Mouse (Mus musculus) B cell, adult 2 months (primary cell): ENCODE data around the gene Mymx.

Source experiments
- DNase-seq, 2 experiments: peaks; one replicate each; pipeline ENCODE4 v3.0.0; 2022

Gene Mymx

GRCm38 (mm10) chr17:45608396-45608795, 6.5 kb upstream of the Mymx start:
- no peak for DNase-seq

GRCm38 (mm10) chr17:45606992-45607879, 5.3 kb upstream of the Mymx start:
- no peak for DNase-seq

GRCm38 (mm10) chr17:45602984-45603383, 1.1 kb upstream of the Mymx start:
- no peak for DNase-seq

GRCm38 (mm10) chr17:45601325-45601724, 577 bp downstream of the Mymx start:
- DNase-seq: no peak

GRCm38 (mm10) chr17:45600267-45600666, 1.6 kb downstream of the Mymx start:
- no peak for DNase-seq

- DNase-seq: peak in 1 of 2 experiments; percentile 31
These were observed 2.3 kb downstream of the Mymx start, which contains the start of gene Slc29a1 for GRCm38 (mm10) chr17:45599446-45600242. TSS of gene Slc29a1 (minus strand) at chr17:45599606.

GRCm38 (mm10) chr17:45598891-45599290, 3.0 kb downstream of the Mymx start:
- no peak for DNase-seq

GRCm38 (mm10) chr17:45598376-45598775, 3.5 kb downstream of the Mymx start:
- DNase-seq: no peak

- peak in 1 of 2 experiments; percentile 26 for DNase-seq
These were observed 4.1 kb downstream of the Mymx start for GRCm38 (mm10) chr17:45597787-45598186.

GRCm38 (mm10) chr17:45596631-45597396, 5.1 kb downstream of the Mymx start:
- peak; percentile 69 to 75 for DNase-seq

GRCm38 (mm10) chr17:45595736-45596390, 6.0 kb downstream of the Mymx start:
- DNase-seq: no peak

- DNase-seq: peak; percentile 84
These were observed 6.8 kb downstream of the Mymx start for GRCm38 (mm10) chr17:45594881-45595735.

- DNase-seq: no peak
These were observed 7.7 kb downstream of the Mymx start for GRCm38 (mm10) chr17:45594195-45594594.

GRCm38 (mm10) chr17:45593479-45593878, 8.4 kb downstream of the Mymx start:
- no peak for DNase-seq

- DNase-seq: no peak
These were observed 9.1 kb downstream of the Mymx start for GRCm38 (mm10) chr17:45592606-45593431.

GRCm38 (mm10) chr17:45591701-45592605, 9.9 kb downstream of the Mymx start:
- no peak for DNase-seq

- no peak for DNase-seq
These were observed 11.5 kb downstream of the Mymx start for GRCm38 (mm10) chr17:45590410-45590809.

GRCm38 (mm10) chr17:45589844-45590243, 12.1 kb downstream of the Mymx start:
- DNase-seq: no peak

GRCm38 (mm10) chr17:45589236-45589635, 12.7 kb downstream of the Mymx start:
- no peak for DNase-seq
